Mouse (Mus musculus) heart, adult 2 months (tissue): ENCODE measurements around the gene Gm26620. TPM values are rescaled to one million over a fixed set of nuclear protein-coding genes. Genes with fewer than 3 reads are reported as not detected.

Experiments
- DNase-seq, 2 experiments: peaks; one replicate each; pipeline ENCODE4 v3.0.0; 2021
- H3K27ac ChIP-seq: fragments of 200-600 bp; 2 replicates; pipeline ENCODE4 v1.8.1; 2022
- H3K27me3 ChIP-seq: fragments of 200-500 bp; 2 replicates; pipeline ENCODE4 v1.6.1; 2012; ENCODE audit warnings: mild to moderate bottlenecking, low read length, inconsistent platforms, mixed read lengths; ENCODE audit not compliant: control insufficient read depth, insufficient read depth
- H3K36me3 ChIP-seq: fragments of 200-500 bp; 2 replicates; pipeline ENCODE4 v1.6.1; 2012; ENCODE audit warnings: low read length, inconsistent platforms; ENCODE audit not compliant: control insufficient read depth, insufficient read depth
- H3K4me1 ChIP-seq: fragments of 200-500 bp; 2 replicates; pipeline ENCODE4 v1.6.1; 2011; ENCODE audit warnings: low read length; ENCODE audit not compliant: control insufficient read depth, insufficient read depth
- H3K4me3 ChIP-seq: fragments of 200-600 bp; 2 replicates; pipeline ENCODE4 v1.8.1; 2022
- H3K79me2 ChIP-seq: fragments of 200-500 bp; replicated peaks from 2 replicates; pipeline ENCODE4 v1.6.1; 2012; ENCODE audit warnings: mild to moderate bottlenecking, inconsistent platforms, low read length, moderate library complexity, mixed read lengths; ENCODE audit not compliant: control insufficient read depth, insufficient read depth
- H3K9ac ChIP-seq: fragments of 200-500 bp; 2 replicates; pipeline ENCODE4 v1.6.1; 2012; ENCODE audit warnings: low read depth, mild to moderate bottlenecking, control low read depth, inconsistent platforms, low read length, mixed read lengths
- CTCF ChIP-seq: fragments of 200-600 bp; IDR thresholded peaks from 2 replicates; pipeline ENCODE4 v1.8.1; 2022; ENCODE audit warnings: antibody characterized with exemption, mild to moderate bottlenecking, moderate library complexity
- EP300 ChIP-seq: fragments of 200-500 bp; IDR thresholded peaks from 2 replicates; pipeline ENCODE4 v1.6.1; 2011; ENCODE audit warnings: low read depth, low read length, control low read depth; ENCODE audit not compliant: insufficient read depth
- POLR2A ChIP-seq: fragments of 200-500 bp; IDR thresholded peaks from 2 replicates; pipeline ENCODE4 v1.6.1; 2011; ENCODE audit warnings: mild to moderate bottlenecking, low read depth, low read length, control low read depth; ENCODE audit not compliant: insufficient read depth
- WGBS: fragments of 180-500 bp; shearing (Covaris S2); methylation state at CpG from one replicate; pipeline ENCODE4 v1.1.7; 2018; 5-methylcytosine and 5-hydroxymethylcytosine counted together
- intact Hi-C: fragments of 180-260 bp; cut with DNase I; formaldehyde crosslinking; loops from one replicate; pipeline ENCODE4 v1.15.1; 2025
- polyA plus RNA-seq: library from polyadenylated mRNA; depleted of rRNA; stranded (reverse); fragments of >200 nt; gene quantifications from 2 replicates; pipeline ENCODE4 v1.2.3, GENCODE M21; 2012
- total RNA-seq, 2 experiments: library from RNA; stranded (reverse); gene quantifications; 2 replicates each; pipeline ENCODE4 v1.2.3; 2021

The Gm26620 gene
- total and polyA plus RNA-seq, 3 experiments, result 0.52 to 0.61 TPM; not detected in 1

DNA sequence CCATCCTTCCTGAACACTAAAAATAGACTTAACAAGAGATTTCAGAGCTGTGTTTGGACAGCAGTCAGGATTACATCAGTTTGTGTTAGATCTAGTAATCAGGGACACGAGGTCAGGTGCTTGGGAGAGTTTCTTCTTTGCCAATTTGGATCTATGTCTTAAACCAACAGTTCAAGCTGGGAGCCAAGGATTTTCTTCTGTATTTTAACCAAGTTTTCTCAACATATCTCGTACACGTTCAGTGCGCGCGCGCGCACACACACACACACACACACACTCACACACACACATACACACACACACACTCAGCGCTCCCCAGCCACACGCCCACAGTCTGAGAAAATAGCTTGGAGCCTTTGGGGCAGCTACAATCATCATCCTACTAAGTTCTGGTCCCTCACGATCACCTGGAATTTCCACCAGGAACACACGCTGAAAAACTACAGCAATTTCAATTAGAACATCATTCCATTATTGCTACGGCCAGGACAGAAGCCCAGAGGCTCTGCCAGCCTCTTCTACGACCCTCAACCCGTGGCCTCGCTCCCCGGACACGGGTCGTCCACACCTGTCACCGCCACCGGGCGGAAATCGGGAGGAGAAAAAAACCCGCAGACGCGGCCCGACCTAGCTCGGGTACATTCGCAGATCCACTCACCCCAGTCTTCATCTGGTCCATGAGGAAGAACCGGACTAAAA, 17.7 kb upstream of the Gm26620 start:
- DNase-seq, result no peak

DNA sequence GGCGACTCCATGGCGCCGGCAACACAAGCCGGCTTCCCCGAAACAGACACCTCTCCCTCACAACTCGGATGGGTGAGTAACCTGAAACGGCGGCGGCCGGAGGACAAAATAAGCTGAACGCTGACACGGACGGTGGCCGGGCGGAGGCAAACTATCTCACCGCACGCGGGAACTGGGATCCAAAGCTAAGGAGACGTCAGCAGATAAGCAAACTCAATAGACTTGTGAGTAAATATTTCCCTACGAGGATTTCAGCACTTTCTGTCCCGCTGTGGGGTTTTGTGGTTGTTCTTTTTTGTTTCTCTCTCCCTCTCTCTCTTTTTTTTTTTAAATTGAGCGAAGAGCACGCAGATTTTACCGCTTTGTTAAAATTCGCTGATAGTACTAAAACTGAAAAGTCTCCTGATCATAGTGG, 17.2 kb upstream of the Gm26620 start, which contains the start of gene Atf6:
Atf6 (minus strand) TSS at position 81 of the 415 bp plus-strand sequence.
- Histone ChIP-seq H3K27ac (peak within 1 kb of the TSS; percentile 79), H3K4me1 (peaks cover 5% of the 10 kb centered on the region), H3K9ac (peak within 1 kb of the TSS; percentile 91), H3K79me2 (peaks cover 2% of the 10 kb centered on the region), H3K4me3 (peak within 1 kb of the TSS; percentile 76), H3K27me3 (no peaks in the 10 kb centered on the region), H3K36me3 (peaks cover 7% of the 10 kb centered on the region)
- peak; percentile 95 to 98 for DNase-seq
- TF ChIP-seq POLR2A (peak; percentile 85), CTCF (no peak), EP300 (peak; percentile 73; the same call in 1 of the 2 replicates)
- intact Hi-C loops, result loop anchor here (1.0 kb wide), 1 partner anchor 18 kb away; the partner anchor contains the start of genes Dusp12 and Gm26620
- WGBS, result under 1% methylated on average over 25 of the region's 25 CpGs

More for the DNA sequence above, 17.7 kb upstream of the Gm26620 start:
- H3K4me1 ChIP-seq, result peaks cover 5% of the 10 kb centered on the region
- peaks cover 2% of the 10 kb centered on the region for H3K79me2 ChIP-seq
- H3K36me3 ChIP-seq, result peaks cover 10% of the 10 kb centered on the region
- peak overlapping the region; percentile 91 for H3K9ac ChIP-seq
- H3K4me3 ChIP-seq, result peak overlapping the region; percentile 76
- H3K27ac ChIP-seq, result peak overlapping the region; percentile 79
- H3K27me3 ChIP-seq, result no peaks in the 10 kb centered on the region
- TF ChIP-seq EP300 (no peak), CTCF (no peak), POLR2A (no peak)
- WGBS, result 1% methylated on average over 30 of the region's 30 CpGs
- intact Hi-C loops, result loop anchor here (1.0 kb wide), 1 partner anchor 18 kb away; the partner anchor contains the start of genes Dusp12 and Gm26620

DNA sequence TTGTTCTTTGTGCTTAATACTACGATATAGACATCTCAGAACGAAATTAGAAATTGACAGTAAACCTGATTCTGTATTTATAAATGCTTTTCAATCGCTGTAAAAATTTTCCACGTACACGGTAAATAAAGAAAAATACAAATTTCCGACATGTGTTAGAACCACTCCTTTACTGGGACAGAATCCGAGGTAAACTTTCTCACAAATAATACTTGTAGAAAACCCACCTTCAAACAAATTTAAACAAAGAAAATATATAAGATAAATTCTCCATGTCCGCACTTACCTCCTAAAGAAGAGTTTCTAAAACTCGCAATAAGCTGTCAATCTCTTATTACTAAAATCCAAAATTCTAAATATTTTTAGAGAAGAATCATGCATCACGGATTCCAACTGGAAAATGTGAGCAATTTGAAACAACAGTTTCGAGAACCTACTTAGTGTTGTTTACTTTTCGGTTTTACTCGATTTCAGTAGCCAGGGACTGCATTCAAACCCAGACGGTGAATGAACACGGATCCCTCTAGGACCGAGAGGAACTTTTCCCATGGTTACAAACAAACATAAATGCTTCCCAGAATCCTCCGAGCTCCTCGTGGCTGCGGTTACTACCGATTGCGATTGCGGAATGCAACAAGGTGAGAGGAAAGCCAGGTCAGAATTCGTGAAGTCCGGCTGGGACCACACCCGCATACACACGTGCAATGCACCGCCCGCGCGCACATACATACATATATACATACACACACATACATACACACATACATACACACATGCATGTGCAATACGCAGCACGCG, 16.6 kb upstream of the Gm26620 start:
- H3K4me1 ChIP-seq, result peaks cover 5% of the 10 kb centered on the region
- peak; percentile 75 to 81 for DNase-seq
- H3K4me3 ChIP-seq, result peak overlapping the region; percentile 76
- under 1% methylated on average over 33 of the region's 33 CpGs for WGBS
- intact Hi-C loops, result no loop called here
- H3K79me2 ChIP-seq, result peaks cover 2% of the 10 kb centered on the region
- peak overlapping the region; percentile 63 for H3K9ac ChIP-seq
- peak overlapping the region; percentile 79 for H3K27ac ChIP-seq
- H3K27me3 ChIP-seq, result no peaks in the 10 kb centered on the region
- TF ChIP-seq EP300 (peak; percentile 74; the same call in 1 of the 2 replicates), CTCF (no peak), POLR2A (peak; percentile 51; the same call in 1 of the 2 replicates)
- peaks cover 6% of the 10 kb centered on the region for H3K36me3 ChIP-seq

DNA sequence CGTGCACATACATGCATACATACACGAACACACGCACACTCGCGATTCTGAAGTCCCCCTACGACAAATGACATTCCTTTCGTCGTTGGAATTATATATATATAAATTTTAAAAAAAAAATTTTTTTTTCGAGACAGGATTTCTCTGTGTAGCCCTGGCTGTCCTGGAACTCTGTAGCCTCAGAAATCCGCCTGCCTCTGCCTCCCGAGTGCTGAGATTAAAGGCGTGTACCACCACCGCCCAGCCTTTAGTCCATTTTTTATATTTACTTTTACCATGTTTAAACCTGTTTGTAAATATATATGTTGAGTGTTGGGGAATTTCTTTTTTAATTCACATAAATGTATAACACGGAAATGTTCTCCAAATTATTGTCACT, 16.0 kb upstream of the Gm26620 start:
- intact Hi-C loops, result no loop called here
- peak overlapping the region; percentile 79 for H3K27ac ChIP-seq
- peaks cover 3% of the 10 kb centered on the region for H3K4me1 ChIP-seq
- H3K79me2 ChIP-seq, result peaks cover 2% of the 10 kb centered on the region
- 11% methylated on average over 14 of the region's 14 CpGs for WGBS
- H3K27me3 ChIP-seq, result no peaks in the 10 kb centered on the region
- H3K4me3 ChIP-seq, result peak overlapping the region; percentile 76
- H3K9ac ChIP-seq, result peak overlapping the region; percentile 63
- H3K36me3 ChIP-seq, result peaks cover 4% of the 10 kb centered on the region
- no peak for DNase-seq
- TF ChIP-seq EP300, result no peak
- TF ChIP-seq POLR2A, result no peak
- no peak for TF ChIP-seq CTCF

DNA sequence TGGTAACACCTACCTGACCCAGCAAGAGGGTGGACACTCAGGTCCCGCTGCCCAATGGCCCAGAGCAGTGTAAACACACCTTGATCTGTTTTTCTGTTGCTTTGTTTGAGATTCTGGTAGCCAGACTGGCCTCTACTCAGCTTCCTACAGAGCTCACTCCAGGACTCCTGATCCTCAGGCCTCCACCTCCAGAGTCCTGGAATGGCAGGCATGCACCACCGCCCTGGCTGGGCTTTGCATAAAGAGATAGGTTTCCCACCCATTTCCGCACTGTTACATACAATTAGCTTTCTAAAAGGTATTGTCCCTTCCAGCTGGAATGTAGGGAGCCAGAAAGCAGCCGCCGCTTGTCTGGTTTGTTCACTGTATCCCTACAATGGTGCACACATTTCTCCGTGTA, 13.5 kb upstream of the Gm26620 start:
- H3K27me3 ChIP-seq, result no peaks in the 10 kb centered on the region
- no peak overlapping the region for H3K27ac ChIP-seq
- H3K4me3 ChIP-seq, result no peak overlapping the region
- peaks cover 1% of the 10 kb centered on the region; the same call in 1 of the 2 replicates for H3K4me1 ChIP-seq
- WGBS, result 93% methylated on average over 6 of the region's 6 CpGs
- intact Hi-C loops, result no loop called here
- no peak overlapping the region for H3K9ac ChIP-seq
- H3K79me2 ChIP-seq, result no peaks in the 10 kb centered on the region; the same call in 1 of the 2 replicates
- no peaks in the 10 kb centered on the region for H3K36me3 ChIP-seq
- TF ChIP-seq EP300, result no peak
- DNase-seq, result no peak

DNA sequence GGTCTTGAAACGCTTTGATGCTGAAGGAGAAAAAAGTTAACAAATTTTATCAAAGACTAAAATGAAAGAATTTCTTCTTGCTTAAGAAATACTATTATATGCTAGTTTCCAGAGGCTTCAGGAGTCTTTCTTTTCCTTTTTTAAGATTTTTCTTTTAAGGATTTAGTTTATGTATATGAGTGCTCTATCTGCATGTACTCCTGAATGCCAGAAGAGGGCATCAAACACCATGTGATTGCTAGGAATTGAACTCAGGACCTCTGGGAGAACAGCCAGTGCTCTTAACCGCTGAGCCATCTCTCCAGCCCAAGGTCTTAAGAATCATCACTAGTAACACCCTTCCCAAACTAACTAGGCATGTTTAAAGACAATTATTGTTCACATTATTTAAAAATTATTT, 12.9 kb upstream of the Gm26620 start:
- 97% methylated on average over 2 of the region's 2 CpGs for WGBS
- intact Hi-C loops, result no loop called here

More for the DNA sequence above, 12.9 kb upstream of the Gm26620 start:
- H3K36me3 ChIP-seq, result no peaks in the 10 kb centered on the region; the same call in 1 of the 2 replicates
- no peaks in the 10 kb centered on the region; the same call in 1 of the 2 replicates for H3K79me2 ChIP-seq
- no peak overlapping the region for H3K4me3 ChIP-seq
- no peak overlapping the region for H3K9ac ChIP-seq
- no peak for DNase-seq
- H3K4me1 ChIP-seq, result peaks cover 1% of the 10 kb centered on the region; the same call in 1 of the 2 replicates
- H3K27me3 ChIP-seq, result no peaks in the 10 kb centered on the region
- no peak overlapping the region for H3K27ac ChIP-seq
- no peak for TF ChIP-seq EP300
- TF ChIP-seq CTCF, result no peak
- TF ChIP-seq POLR2A, result no peak
